Mouse (Mus musculus) stomach, postnatal 0 days (tissue): ENCODE measurements at regions not wholly inside any gene's neighbourhood (a gene's known extent, or its start where the extent isn't known, plus 50 kb on each side); places are given as distances from the start of the nearest gene placed in this dataset.

Experiments used
- CTCF ChIP-seq: IDR thresholded peaks from 2 replicates; pipeline ENCODE4 v1.5.1; 2016; ENCODE audit warnings: antibody characterized with exemption, low read depth, mild to moderate bottlenecking, moderate library complexity
- EP300 ChIP-seq: optimal IDR thresholded peaks from 2 replicates; pipeline ENCODE3; 2016; ENCODE audit warnings: antibody characterized with exemption

GRCm38 (mm10) chr1:88891041-88891440, 179.2 kb upstream of the Sh3bp4 start:
- TF ChIP-seq CTCF (no peak), EP300 (no peak)
